Mouse (Mus musculus): Measurements from ENCODE around the gene B3glct. TPM values are rescaled to one million over a fixed set of nuclear protein-coding genes. Genes with fewer than 3 reads are reported as not detected.

The B3glct gene
- polyA plus RNA-seq (2015; fragmentation: Illumina TruSeq; extraction: RNeasy Lipid Tissue Mini Kit (QIAGEN cat#74804); ENCODE audit: insufficient read depth, low read depth, low replicate concordance): 1.6 TPM

DNA sequence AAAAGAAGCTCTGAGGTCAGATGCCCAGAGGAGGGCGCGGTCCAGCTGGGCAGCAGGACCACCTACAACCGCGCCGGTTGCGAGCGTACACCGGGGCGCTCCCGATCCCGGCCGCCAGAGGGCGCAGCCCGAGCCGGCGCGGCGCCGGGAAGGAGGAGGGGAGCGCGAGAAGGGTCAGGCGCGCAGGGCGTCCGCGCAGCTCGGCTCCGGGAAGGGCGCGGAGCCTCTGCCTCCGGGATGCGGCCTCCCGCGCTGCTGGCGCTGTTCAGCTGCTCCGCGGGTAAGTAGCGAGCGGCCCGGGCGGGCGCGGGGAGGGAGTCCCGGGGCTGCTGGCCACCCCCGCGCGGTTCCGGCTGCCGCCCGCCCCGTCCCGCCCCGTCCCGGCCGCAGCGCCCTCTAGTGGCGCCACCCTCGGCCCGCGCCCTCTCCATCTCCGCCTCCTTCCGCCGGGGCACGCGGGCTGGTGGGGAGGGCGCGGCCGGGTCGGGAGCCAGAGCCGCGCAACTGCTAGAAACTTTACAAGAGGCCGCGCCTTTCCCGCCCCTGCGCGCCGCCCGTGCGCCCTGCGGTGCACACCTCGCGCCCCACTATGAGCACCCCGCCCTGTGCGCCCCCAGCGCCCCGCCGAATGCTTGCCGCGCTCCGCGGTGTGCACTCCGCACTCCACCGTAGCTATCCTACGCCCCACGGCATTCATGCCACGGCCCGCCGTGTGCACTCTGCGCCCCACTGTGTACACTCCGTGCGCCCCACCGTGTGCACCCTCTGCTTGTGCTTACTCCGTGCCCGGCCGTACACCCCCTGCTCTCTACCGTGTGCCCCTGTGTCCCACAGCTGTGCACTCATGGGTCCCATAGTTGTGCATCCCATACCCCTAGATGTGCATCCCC, at the start of gene B3glct:
Gene B3glct (plus strand): TSS at position 131 of the 890 bp plus-strand sequence.

DNA sequence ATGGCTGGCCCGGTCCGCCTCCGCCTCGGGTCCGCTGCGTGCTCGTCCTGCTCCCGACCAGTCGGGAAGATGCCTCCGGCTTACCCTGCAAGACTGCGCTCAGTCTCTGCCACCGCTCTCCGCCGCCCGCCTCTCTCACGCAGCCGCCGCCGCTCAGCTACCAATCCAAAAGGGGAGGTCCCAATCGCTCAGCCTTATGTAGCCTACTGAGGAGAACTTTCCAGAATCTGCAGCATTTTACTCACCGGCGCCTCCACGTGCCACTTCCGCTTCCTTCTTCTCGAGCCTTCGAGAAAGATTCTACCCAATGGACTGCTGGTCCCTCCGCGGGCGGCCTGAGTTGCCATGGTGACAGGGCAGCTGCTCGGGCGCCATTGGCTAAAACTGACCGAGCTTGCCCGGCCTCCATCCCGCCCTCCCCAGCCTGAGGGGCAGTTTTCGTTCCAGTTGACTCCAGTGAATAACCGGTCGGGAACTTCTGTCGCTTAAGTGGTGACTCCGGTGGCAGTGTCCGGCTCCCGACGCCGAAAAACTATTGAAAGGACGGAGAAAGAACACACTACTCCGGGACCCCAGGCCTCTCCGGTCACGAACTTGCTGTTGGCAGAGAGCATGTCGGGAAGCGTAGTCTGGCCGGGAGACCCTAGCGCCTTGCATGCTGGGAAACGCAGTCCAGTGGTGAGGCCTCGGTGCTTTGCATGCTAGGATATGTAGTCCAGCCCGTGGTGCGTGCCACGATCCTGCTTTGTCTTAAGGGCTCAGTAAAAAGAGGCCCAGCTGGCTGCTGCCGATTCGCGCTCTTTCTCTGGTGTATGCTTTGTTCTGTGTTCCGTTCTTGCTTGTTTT, 41.7 kb upstream of the B3glct start, which contains the start of gene Hsph1:
Gene Hsph1 (minus strand): TSS at position 302 of the 846 bp plus-strand sequence.

Other genes with a start within 250 kb of the B3glct start
- gene Tex26, start 238.6 kb upstream of the B3glct start, polyA plus RNA-seq (2015; fragmentation: Illumina TruSeq; extraction: RNeasy Lipid Tissue Mini Kit (QIAGEN cat#74804); ENCODE audit: insufficient read depth, low read depth, low replicate concordance): not detected
- not detected for gene Wdr95, start 149.6 kb upstream of the B3glct start, polyA plus RNA-seq (2015; fragmentation: Illumina TruSeq; extraction: RNeasy Lipid Tissue Mini Kit (QIAGEN cat#74804); ENCODE audit: insufficient read depth, low read depth, low replicate concordance)
- gene Hsph1, start 41.9 kb upstream of the B3glct start, polyA plus RNA-seq (2015; fragmentation: Illumina TruSeq; extraction: RNeasy Lipid Tissue Mini Kit (QIAGEN cat#74804); ENCODE audit: insufficient read depth, low read depth, low replicate concordance): 25.9 TPM